Mouse (Mus musculus) limb, embryonic 14.5 days (tissue): ENCODE measurements at regions not wholly inside any gene's neighbourhood (a gene's known extent, or its start where the extent isn't known, plus 50 kb on each side); places are given as distances from the start of the nearest gene placed in this dataset.

ENCODE experiments used
- ATAC-seq: fragments of 200-750 bp; cut with Nextera tagmentation; 2 replicates; pipeline ENCODE4 v1.8.0; 2017; ENCODE audit warnings: low read depth, moderate number of reproducible peaks, moderate TSS enrichment; ENCODE audit not compliant: low FRiP score
- DNase-seq: peaks from one replicate; pipeline ENCODE4 v3.0.0-alpha.2; 2015; ENCODE audit warnings: low spot score
- H3K27ac ChIP-seq: fragments of 300-500 bp; sonication (generic); replicated peaks from 2 replicates; pipeline ENCODE4 v1.5.1; 2014; ENCODE audit warnings: low read depth, mild to moderate bottlenecking, low read length, moderate library complexity, mixed read lengths
- H3K27me3 ChIP-seq: fragments of 300-500 bp; sonication (generic); 2 replicates; pipeline ENCODE4 v1.6.1; 2014; ENCODE audit warnings: low read length, mixed read lengths; ENCODE audit not compliant: control insufficient read depth, insufficient read depth
- H3K36me3 ChIP-seq: fragments of 300-500 bp; sonication (generic); 2 replicates; pipeline ENCODE4 v1.6.1; 2014; ENCODE audit warnings: mild to moderate bottlenecking, low read length, moderate library complexity, mixed read lengths; ENCODE audit not compliant: control insufficient read depth, insufficient read depth
- H3K4me1 ChIP-seq: fragments of 300-500 bp; sonication (generic); 2 replicates; pipeline ENCODE4 v1.6.1; 2014; ENCODE audit warnings: antibody characterized with exemption, low read length, mixed read lengths; ENCODE audit not compliant: control insufficient read depth, insufficient read depth
- H3K4me2 ChIP-seq: fragments of 300-500 bp; sonication (generic); replicated peaks from 2 replicates; pipeline ENCODE4 v1.6.1; 2014; ENCODE audit warnings: low read depth, mild to moderate bottlenecking, low read length, moderate library complexity; ENCODE audit not compliant: severe bottlenecking
- H3K4me3 ChIP-seq: fragments of 300-500 bp; sonication (generic); replicated peaks from 2 replicates; pipeline ENCODE4 v1.5.1; 2014; ENCODE audit warnings: low read length
- H3K9ac ChIP-seq: fragments of 300-500 bp; sonication (generic); 2 replicates; pipeline ENCODE4 v1.6.1; 2014; ENCODE audit warnings: mild to moderate bottlenecking, low read depth, low read length, moderate library complexity; ENCODE audit not compliant: severe bottlenecking
- H3K9me3 ChIP-seq: fragments of 300-500 bp; sonication (generic); 2 replicates; pipeline ENCODE4 v1.6.1; 2016; ENCODE audit warnings: low read length; ENCODE audit not compliant: control insufficient read depth
- POLR2A ChIP-seq: fragments of 200-500 bp; IDR thresholded peaks from 2 replicates; pipeline ENCODE4 v1.8.0; 2012; ENCODE audit warnings: inconsistent platforms, mild to moderate bottlenecking, moderate library complexity, borderline replicate concordance; ENCODE audit not compliant: insufficient read depth, insufficient read length; ENCODE audit errors: extremely low read depth
- WGBS: fragments of 180-500 bp; shearing (Covaris S2); extraction: QIAGEN DNeasy Blood & Tissue Kit; methylation state at CpG from one replicate; pipeline ENCODE4 v1.1.7; 2014; 5-methylcytosine and 5-hydroxymethylcytosine counted together

DNA sequence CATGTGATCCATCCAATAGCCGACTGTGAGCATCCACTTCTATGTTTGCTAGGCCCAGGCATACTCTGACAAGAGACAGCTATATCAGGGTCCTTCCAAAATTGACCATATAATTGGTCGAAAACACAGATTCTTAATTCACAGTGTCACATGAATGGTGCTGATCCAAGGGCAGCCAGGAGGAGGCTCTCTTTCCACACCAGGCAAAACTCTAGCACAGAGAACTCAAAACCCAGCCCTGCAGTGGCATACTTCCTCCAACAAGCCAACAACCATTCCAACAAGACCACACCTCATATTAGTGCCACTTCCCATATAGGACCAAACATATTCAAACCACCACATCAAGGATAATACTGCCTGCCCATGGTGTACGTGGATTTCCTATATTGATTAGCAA lies 68.1 kb upstream of the Tas2r118 start:
- H3K27ac ChIP-seq, result no peak overlapping the region
- DNase-seq (no peak), ATAC-seq (no peak)
- no peak overlapping the region for H3K9ac ChIP-seq
- H3K4me1 ChIP-seq, result no peaks in the 10 kb centered on the region
- H3K4me3 ChIP-seq, result no peak overlapping the region
- no peaks in the 10 kb centered on the region for H3K27me3 ChIP-seq
- H3K9me3 ChIP-seq, result no peaks in the 10 kb centered on the region
- TF ChIP-seq POLR2A, result no peak
- no peak overlapping the region for H3K4me2 ChIP-seq
- no peaks in the 10 kb centered on the region for H3K36me3 ChIP-seq
- 81% methylated on average over 2 of the region's 3 CpGs for WGBS

DNA sequence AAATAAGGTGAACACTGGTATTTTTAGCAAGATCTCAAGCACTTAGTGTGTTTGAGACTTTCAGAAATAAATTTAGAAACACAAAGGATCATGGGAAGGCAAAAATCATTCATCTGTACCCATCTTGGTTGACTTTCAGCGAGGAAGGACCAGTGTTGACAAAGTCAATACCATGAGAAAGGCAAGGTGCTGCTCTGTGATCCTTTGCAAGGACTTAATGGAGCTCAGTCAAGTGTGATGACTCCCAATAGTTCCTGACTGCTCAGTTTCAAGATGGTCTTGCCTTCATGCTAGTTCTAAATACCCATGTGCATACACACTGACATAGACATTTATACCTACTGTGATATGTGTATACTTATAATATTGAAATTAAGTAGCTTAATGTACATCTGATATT lies 56.5 kb upstream of the Tas2r118 start:
- TF ChIP-seq POLR2A, result no peak
- no peak for ATAC-seq

DNA sequence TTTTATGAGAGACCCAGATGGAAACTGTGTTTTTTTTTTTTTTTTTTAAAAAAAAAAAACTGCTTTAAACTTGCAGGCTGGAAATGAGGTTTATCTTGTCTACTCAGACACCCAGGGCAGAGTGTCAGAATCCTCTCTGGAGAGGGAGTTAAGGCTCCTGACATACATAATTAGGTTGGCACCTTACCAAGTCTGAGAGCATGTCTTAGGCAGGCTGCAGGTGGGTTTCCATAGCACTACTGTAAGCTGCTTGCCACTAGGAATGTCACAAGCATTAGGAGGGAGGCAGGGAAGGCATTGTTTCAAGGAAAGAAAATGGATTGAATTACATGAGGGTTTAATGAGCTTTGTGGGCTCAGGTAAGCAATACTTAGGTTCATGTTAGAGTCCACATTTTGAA lies 55.9 kb upstream of the Tas2r118 start:
- ATAC-seq (peak; percentile 53; the same call in 1 of the 2 replicates), DNase-seq (peak; percentile 4)
- Histone ChIP-seq H3K4me3 (no peak overlapping the region), H3K27me3 (no peaks in the 10 kb centered on the region), H3K9me3 (no peaks in the 10 kb centered on the region), H3K36me3 (no peaks in the 10 kb centered on the region), H3K4me2 (no peak overlapping the region), H3K9ac (no peak overlapping the region), H3K27ac (no peak overlapping the region), H3K4me1 (no peaks in the 10 kb centered on the region)
- TF ChIP-seq POLR2A, result no peak

More for the DNA sequence above, 56.5 kb upstream of the Tas2r118 start:
- H3K4me1 ChIP-seq, result no peaks in the 10 kb centered on the region
- H3K36me3 ChIP-seq, result no peaks in the 10 kb centered on the region
- no peak overlapping the region for H3K4me2 ChIP-seq
- DNase-seq, result no peak
- 67% methylated on average over 1 of the region's 1 CpGs for WGBS
- no peak overlapping the region for H3K4me3 ChIP-seq
- H3K27ac ChIP-seq, result no peak overlapping the region
- no peak overlapping the region for H3K9ac ChIP-seq
- H3K27me3 ChIP-seq, result no peaks in the 10 kb centered on the region
- H3K9me3 ChIP-seq, result no peaks in the 10 kb centered on the region
